Mouse (Mus musculus): Measurements from ENCODE around the gene Pgpep1. TPM values are rescaled to one million over a fixed set of nuclear protein-coding genes. Genes with fewer than 3 reads are reported as not detected.
A peak's percentile ranks its signal among the peaks of the same experiment; 100 is the strongest.

Gene Pgpep1
- total and polyA plus RNA-seq, 3 experiments: 12.3 to 30.0 (median 22.9) TPM

- dilution Hi-C loops (cut with MboI; ENCODE audit: extremely low pct_ligation_motif_present, extremely low pct_unique_long_range_greater_than_20kb, low sequenced_read_pairs) (no loop called here), in situ Hi-C loops (cut with MboI; ENCODE audit: low pct_ligation_motif_present, low pct_unique_long_range_greater_than_20kb, low sequenced_read_pairs) (no loop called here)
- peaks cover 8 to 25% of the 10 kb centered on the region in 2 experiments for H3K4me1 ChIP-seq (ENCODE audit: control insufficient read depth in 1 of 2, insufficient read depth in 2 of 2)
- H3K9me3 ChIP-seq (replicated peaks; ENCODE audit: low read length): no peaks in the 10 kb centered on the region
- H3K36me3 ChIP-seq (replicated peaks in 1 of 2; ENCODE audit: control insufficient read depth in 1 of 2, insufficient read depth in 1 of 2, low read length in 1 of 2): peaks cover 0 to 36% of the 10 kb centered on the region in 2 experiments
- peaks cover 23% of the 10 kb centered on the region for H3K79me2 ChIP-seq (replicated peaks; ENCODE audit: control insufficient read depth, extremely low read depth, insufficient read depth, poor library complexity, severe bottlenecking)
- no peak within 1 kb of the TSS for H3K4me3 ChIP-seq (replicated peaks in 1 of 3; ENCODE audit: low read depth in 2 of 3, low read length in 2 of 3, poor library complexity in 1 of 3)
- DNase-seq (ENCODE audit: extremely low read depth): no peak
- H3K4me2 ChIP-seq (ENCODE audit: insufficient read depth, low read depth, poor library complexity, severe bottlenecking): no peak within 1 kb of the TSS
- TF ChIP-seq BHLHE40 (IDR thresholded peaks at IDR 0.05; ENCODE audit: low read depth, low read length) (no peak), RCOR1 (conservative IDR thresholded peaks at IDR 0.05; ENCODE audit: low read depth, low read length) (no peak), ELF1 (IDR thresholded peaks at IDR 0.05; ENCODE audit: low read depth, low read length) (no peak), ZC3H11A (IDR thresholded peaks at IDR 0.05; ENCODE audit: low read depth, low read length) (no peak), TBP (conservative IDR thresholded peaks at IDR 0.05; ENCODE audit: low read depth, low read length) (no peak), JUN (IDR thresholded peaks at IDR 0.05; ENCODE audit: insufficient read depth, low read depth, low read length) (no peak), MAFK (IDR thresholded peaks at IDR 0.05; ENCODE audit: insufficient replicate concordance, low read length) (no peak), POLR2A (IDR thresholded peaks at IDR 0.05; ENCODE audit: low read depth, low read length) (no peak), RAD21 (IDR thresholded peaks at IDR 0.05; ENCODE audit: low read depth, low read length) (no peak), CTCF (conservative IDR thresholded peaks at IDR 0.05 in 1 of 2, IDR thresholded peaks at IDR 0.05 in 1 of 2; ENCODE audit: low read depth in 2 of 2, low read length in 2 of 2) (no peak)
- H3K27me3 ChIP-seq (replicated peaks): no peaks in the 10 kb centered on the region
- no peak within 1 kb of the TSS for H3K9ac ChIP-seq (ENCODE audit: insufficient read depth, low read depth)
- no peak within 1 kb of the TSS for H3K27ac ChIP-seq (ENCODE audit: insufficient read depth, low read depth)
Observed at GRCm38 (mm10) chr8:70703287-70703686, 43.1 kb upstream of the Pgpep1 start, which contains the start of gene Iqcn. Gene Iqcn, plus strand, starts transcription at chr8:70703457.

GRCm38 (mm10) chr8:70702842-70703182 is 42.6 kb upstream of the Pgpep1 start:
- Histone ChIP-seq H3K9me3 (replicated peaks; ENCODE audit: low read length) (no peaks in the 10 kb centered on the region), H3K9ac (ENCODE audit: insufficient read depth, low read depth) (no peak overlapping the region), H3K79me2 (replicated peaks; ENCODE audit: control insufficient read depth, extremely low read depth, insufficient read depth, poor library complexity, severe bottlenecking) (peaks cover 23% of the 10 kb centered on the region), H3K27me3 (replicated peaks) (no peaks in the 10 kb centered on the region), H3K4me2 (ENCODE audit: insufficient read depth, low read depth, poor library complexity, severe bottlenecking) (no peak overlapping the region), H3K4me1 (ENCODE audit: control insufficient read depth in 1 of 2, insufficient read depth in 2 of 2) (peaks cover 8 to 26% of the 10 kb centered on the region in 2 experiments), H3K4me3 (replicated peaks in 1 of 3; ENCODE audit: low read depth in 2 of 3, low read length in 2 of 3, poor library complexity in 1 of 3) (no peak overlapping the region), H3K27ac (ENCODE audit: insufficient read depth, low read depth) (no peak overlapping the region), H3K36me3 (replicated peaks in 1 of 2; ENCODE audit: control insufficient read depth in 1 of 2, insufficient read depth in 1 of 2, low read length in 1 of 2) (peaks cover 0 to 33% of the 10 kb centered on the region in 2 experiments)
- in situ Hi-C loops (cut with MboI; ENCODE audit: low pct_ligation_motif_present, low pct_unique_long_range_greater_than_20kb, low sequenced_read_pairs) (no loop called here), dilution Hi-C loops (cut with MboI; ENCODE audit: extremely low pct_ligation_motif_present, extremely low pct_unique_long_range_greater_than_20kb, low sequenced_read_pairs) (no loop called here)
- DNase-seq (ENCODE audit: extremely low read depth): no peak
- no peak for TF ChIP-seq GABPA (IDR thresholded peaks at IDR 0.05; ENCODE audit: insufficient replicate concordance, low read depth, low read length)

GRCm38 (mm10) chr8:70701982-70702841 is 42.0 kb upstream of the Pgpep1 start:
- no peak for DNase-seq (ENCODE audit: extremely low read depth)
- dilution Hi-C loops (cut with MboI; ENCODE audit: extremely low pct_ligation_motif_present, extremely low pct_unique_long_range_greater_than_20kb, low sequenced_read_pairs): no loop called here
- TF ChIP-seq ZNF384 (IDR thresholded peaks at IDR 0.05; ENCODE audit: low read depth, low read length) (no peak), ZKSCAN1 (IDR thresholded peaks at IDR 0.05; ENCODE audit: borderline replicate concordance, low read depth, low read length) (no peak), ZC3H11A (IDR thresholded peaks at IDR 0.05; ENCODE audit: low read depth, low read length) (no peak), MAX (IDR thresholded peaks at IDR 0.05; ENCODE audit: low read length) (peak; percentile 44; the same call in 1 of the 2 replicates), NELFE (IDR thresholded peaks at IDR 0.05; ENCODE audit: low read depth, low read length) (no peak), BHLHE40 (IDR thresholded peaks at IDR 0.05; ENCODE audit: low read depth, low read length) (0 out of 2 replicates have a peak, but pooled peaks have one; percentile 8)

More at GRCm38 (mm10) chr8:70701982-70702841, 42.0 kb upstream of the Pgpep1 start:
- peaks cover 0 to 31% of the 10 kb centered on the region in 2 experiments for H3K36me3 ChIP-seq (replicated peaks in 1 of 2; ENCODE audit: control insufficient read depth in 1 of 2, insufficient read depth in 1 of 2, low read length in 1 of 2)
- H3K4me2 ChIP-seq (ENCODE audit: insufficient read depth, low read depth, poor library complexity, severe bottlenecking): peak overlapping the region; percentile 86
- peaks cover 8 to 32% of the 10 kb centered on the region in 2 experiments for H3K4me1 ChIP-seq (ENCODE audit: control insufficient read depth in 1 of 2, insufficient read depth in 2 of 2)
- H3K27ac ChIP-seq (ENCODE audit: insufficient read depth, low read depth): no peak overlapping the region
- H3K4me3 ChIP-seq (replicated peaks in 1 of 3; ENCODE audit: low read depth in 2 of 3, low read length in 2 of 3, poor library complexity in 1 of 3): no peak overlapping the region
- peaks cover 23% of the 10 kb centered on the region for H3K79me2 ChIP-seq (replicated peaks; ENCODE audit: control insufficient read depth, extremely low read depth, insufficient read depth, poor library complexity, severe bottlenecking)
- no peak overlapping the region for H3K9ac ChIP-seq (ENCODE audit: insufficient read depth, low read depth)
- H3K9me3 ChIP-seq (replicated peaks; ENCODE audit: low read length): no peaks in the 10 kb centered on the region
- in situ Hi-C loops (cut with MboI; ENCODE audit: low pct_ligation_motif_present, low pct_unique_long_range_greater_than_20kb, low sequenced_read_pairs): no loop called here
- no peaks in the 10 kb centered on the region for H3K27me3 ChIP-seq (replicated peaks)
